Mouse (Mus musculus): Measurements from ENCODE around the gene Pga5.

- TF ChIP-seq FLI1 (IDR thresholded peaks at IDR 0.05; ENCODE audit: low read length) (no peak), GATA1 (IDR thresholded peaks at IDR 0.05; ENCODE audit: borderline replicate concordance, low read length) (no peak)
These were observed 16.0 kb downstream of the Pga5 start for GRCm38 (mm10) chr19:10661919-10662318.
